Mouse (Mus musculus) myocyte (in vitro differentiated cells): ENCODE results near the gene Slc35b2.

Experiments used
- MAX ChIP-seq: IDR thresholded peaks from one replicate; pipeline ENCODE4 v1.6.1; 2011; ENCODE audit warnings: low read depth, mild to moderate bottlenecking, control low read depth
- MYOD1 ChIP-seq, 3 experiments: IDR thresholded peaks; one replicate each; pipeline ENCODE4 v1.6.1; 2011; ENCODE audit warnings: control low read depth in 2 of 3, low read depth in 2 of 3, mild to moderate bottlenecking in 2 of 3, moderate library complexity in 1 of 3; ENCODE audit not compliant: insufficient read length in 2 of 3, control insufficient read depth in 1 of 3
- POLR2A ChIP-seq: IDR thresholded peaks from one replicate; pipeline ENCODE4 v1.6.1; 2011; ENCODE audit warnings: low read depth, mild to moderate bottlenecking, control low read depth, moderate library complexity; ENCODE audit not compliant: insufficient read length

- TF ChIP-seq POLR2A: no peak
- TF ChIP-seq MYOD1 (IDR thresholded peaks at IDR 0.05; ENCODE audit: control insufficient read depth in 1 of 3, insufficient read length in 2 of 3, low read depth in 2 of 3): no peak
- no peak for TF ChIP-seq MAX
Measured at GRCm38 (mm10) chr17:45584939-45585678, 21.4 kb downstream of the Slc35b2 start.
